Mouse (Mus musculus) G1E (cell line): ENCODE measurements around the gene Zbed3.

Source experiments
- CTCF ChIP-seq: IDR thresholded peaks from 2 replicates; pipeline ENCODE4 v1.5.1; 2012; ENCODE audit warnings: low read depth, low read length, inconsistent platforms, mixed read lengths
- GATA1 ChIP-seq: IDR thresholded peaks from 2 replicates; pipeline ENCODE4 v1.6.1; 2012; ENCODE audit warnings: borderline replicate concordance, low read length, inconsistent platforms, mixed read lengths
- TAL1 ChIP-seq: conservative IDR thresholded peaks from 2 replicates; pipeline ENCODE4 v1.6.1; 2012; ENCODE audit warnings: low read depth, low read length, inconsistent platforms, mixed read lengths

DNA sequence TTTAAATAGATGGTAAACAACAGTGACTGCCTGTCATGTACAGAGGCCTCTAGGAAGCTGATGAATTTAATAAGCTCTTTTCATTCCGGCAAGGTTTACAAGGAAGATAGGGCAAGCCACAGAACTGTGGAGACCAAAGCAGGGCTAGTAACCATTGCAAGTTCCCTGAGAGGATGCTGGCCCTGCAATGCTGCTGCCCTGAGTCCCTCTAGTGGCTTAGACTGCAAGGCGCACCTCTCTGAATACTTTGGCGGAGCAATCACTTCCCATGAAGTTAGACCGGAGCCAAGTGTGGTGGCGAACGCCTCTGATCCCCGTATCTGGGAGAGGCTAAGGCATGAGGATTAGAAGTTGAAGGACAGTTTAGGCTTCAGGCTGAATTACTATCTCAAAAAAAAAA lies 36.4 kb upstream of the Zbed3 start:
- TF ChIP-seq GATA1 (no peak), CTCF (no peak), TAL1 (no peak)
